Mouse (Mus musculus): ENCODE results near the gene 4930519P11Rik. TPM values are rescaled to one million over a fixed set of nuclear protein-coding genes. Genes with fewer than 3 reads are reported as not detected.

The 4930519P11Rik gene
- polyA plus RNA-seq, 1 experiment from 2014 or later, result 0.67 TPM

- Histone ChIP-seq H3K27me3 (ENCODE audit: control insufficient read depth, insufficient read depth, low read length) (no peaks in the 10 kb centered on the region), H3K27ac (replicated peaks; ENCODE audit: low read depth, low read length) (no peak overlapping the region), H3K4me1 (ENCODE audit: control insufficient read depth, insufficient read depth, low read length) (peaks cover 5% of the 10 kb centered on the region; the same call in 1 of the 2 replicates), H3K9ac (ENCODE audit: low read length) (no peak overlapping the region), H3K4me3 (ENCODE audit: low read depth, low read length) (no peak overlapping the region), H3K36me3 (ENCODE audit: control insufficient read depth, insufficient read depth, low read length) (no peaks in the 10 kb centered on the region), H3K9me3 (ENCODE audit: control insufficient read depth, low read length) (no peaks in the 10 kb centered on the region), H3K4me2 (ENCODE audit: low read depth, severe bottlenecking) (no peak overlapping the region)
- WGBS, result 67% methylated on average over 17 of the region's 17 CpGs
- ATAC-seq (ENCODE audit: insufficient number of reproducible peaks, low FRiP score, low TSS enrichment, low read depth) (no peak), DNase-seq (ENCODE audit: low spot score) (no peak)
Measured at GRCm38 (mm10) chr2:154584931-154585601, 28.2 kb downstream of the 4930519P11Rik start.

GRCm38 (mm10) chr2:154583906-154584872 lies 29.0 kb downstream of the 4930519P11Rik start:
- no peak overlapping the region for H3K9ac ChIP-seq (ENCODE audit: low read length)
- no peak overlapping the region for H3K4me3 ChIP-seq (ENCODE audit: low read depth, low read length)
- H3K27ac ChIP-seq (replicated peaks; ENCODE audit: low read depth, low read length), result no peak overlapping the region
- peaks cover 5% of the 10 kb centered on the region; the same call in 1 of the 2 replicates for H3K4me1 ChIP-seq (ENCODE audit: control insufficient read depth, insufficient read depth, low read length)
- ATAC-seq (ENCODE audit: insufficient number of reproducible peaks, low FRiP score, low TSS enrichment, low read depth), result no peak
- no peaks in the 10 kb centered on the region for H3K36me3 ChIP-seq (ENCODE audit: control insufficient read depth, insufficient read depth, low read length)
- H3K9me3 ChIP-seq (ENCODE audit: control insufficient read depth, low read length), result no peaks in the 10 kb centered on the region
- DNase-seq (ENCODE audit: low spot score), result no peak
- H3K27me3 ChIP-seq (ENCODE audit: control insufficient read depth, insufficient read depth, low read length), result no peaks in the 10 kb centered on the region
- no peak overlapping the region for H3K4me2 ChIP-seq (ENCODE audit: low read depth, severe bottlenecking)
- WGBS, result 68% methylated on average over 15 of the region's 15 CpGs

DNA sequence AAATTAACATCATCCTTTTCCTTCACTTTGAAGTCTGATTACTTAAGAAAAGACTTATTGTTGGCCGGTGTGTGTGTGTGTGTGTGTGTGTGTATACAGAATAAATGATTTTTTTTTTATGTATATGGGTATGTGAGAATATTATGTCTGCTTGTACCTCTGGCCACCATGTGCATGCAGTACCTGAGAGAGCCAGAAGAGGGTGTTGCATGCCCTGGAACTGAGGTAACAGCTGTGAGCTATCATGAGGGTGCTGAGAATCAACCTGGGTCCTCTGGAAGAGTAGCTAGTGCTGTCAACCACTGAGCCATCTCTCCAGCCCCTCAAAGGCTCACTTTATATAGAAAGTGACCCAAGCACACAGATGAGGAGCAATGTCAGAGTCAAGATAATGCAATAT lies 31.8 kb downstream of the 4930519P11Rik start:
- 90% methylated on average over 1 of the region's 1 CpGs for WGBS
- Histone ChIP-seq H3K27me3 (ENCODE audit: control insufficient read depth, insufficient read depth, low read length) (no peaks in the 10 kb centered on the region), H3K36me3 (ENCODE audit: control insufficient read depth, insufficient read depth, low read length) (no peaks in the 10 kb centered on the region), H3K4me2 (ENCODE audit: low read depth, severe bottlenecking) (no peak overlapping the region), H3K27ac (replicated peaks; ENCODE audit: low read depth, low read length) (no peak overlapping the region), H3K4me3 (ENCODE audit: low read depth, low read length) (no peak overlapping the region), H3K4me1 (ENCODE audit: control insufficient read depth, insufficient read depth, low read length) (peaks cover 5% of the 10 kb centered on the region), H3K9ac (ENCODE audit: low read length) (no peak overlapping the region), H3K9me3 (ENCODE audit: control insufficient read depth, low read length) (no peaks in the 10 kb centered on the region)
- ATAC-seq (ENCODE audit: insufficient number of reproducible peaks, low FRiP score, low TSS enrichment, low read depth) (no peak), DNase-seq (ENCODE audit: low spot score) (no peak)

GRCm38 (mm10) chr2:154580586-154580985 lies 32.7 kb downstream of the 4930519P11Rik start:
- Histone ChIP-seq H3K9me3 (ENCODE audit: control insufficient read depth, low read length) (no peaks in the 10 kb centered on the region), H3K4me2 (ENCODE audit: low read depth, severe bottlenecking) (no peak overlapping the region), H3K9ac (ENCODE audit: low read length) (no peak overlapping the region), H3K4me1 (ENCODE audit: control insufficient read depth, insufficient read depth, low read length) (peaks cover 1% of the 10 kb centered on the region), H3K27me3 (ENCODE audit: control insufficient read depth, insufficient read depth, low read length) (no peaks in the 10 kb centered on the region), H3K27ac (replicated peaks; ENCODE audit: low read depth, low read length) (no peak overlapping the region), H3K4me3 (ENCODE audit: low read depth, low read length) (no peak overlapping the region), H3K36me3 (ENCODE audit: control insufficient read depth, insufficient read depth, low read length) (no peaks in the 10 kb centered on the region)
- 90% methylated on average over 8 of the region's 8 CpGs for WGBS
- DNase-seq (ENCODE audit: low spot score), result no peak
- ATAC-seq (ENCODE audit: insufficient number of reproducible peaks, low FRiP score, low TSS enrichment, low read depth), result no peak

DNA sequence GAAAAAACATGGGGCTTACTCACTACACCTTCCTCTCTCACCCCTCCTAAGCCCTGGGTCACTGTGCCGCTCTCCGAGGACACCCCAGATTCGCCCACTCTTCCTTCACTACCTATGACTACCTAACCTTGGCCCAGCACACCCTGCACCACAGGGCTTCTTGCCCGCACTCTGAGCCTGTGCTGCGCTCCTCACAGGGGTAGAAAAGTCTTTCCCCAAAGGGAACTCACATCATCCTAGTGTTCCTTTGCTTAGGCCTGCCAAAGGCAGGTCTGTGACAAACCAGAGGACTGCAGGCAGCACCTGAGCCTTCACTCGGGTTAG lies 35.5 kb downstream of the 4930519P11Rik start:
- H3K36me3 ChIP-seq (ENCODE audit: control insufficient read depth, insufficient read depth, low read length), result no peaks in the 10 kb centered on the region
- H3K4me3 ChIP-seq (ENCODE audit: low read depth, low read length), result no peak overlapping the region
- DNase-seq (ENCODE audit: low spot score) (no peak), ATAC-seq (ENCODE audit: insufficient number of reproducible peaks, low FRiP score, low TSS enrichment, low read depth) (no peak)
- 91% methylated on average over 6 of the region's 6 CpGs for WGBS
- H3K4me2 ChIP-seq (ENCODE audit: low read depth, severe bottlenecking), result no peak overlapping the region
- H3K9me3 ChIP-seq (ENCODE audit: control insufficient read depth, low read length), result no peaks in the 10 kb centered on the region
- no peak overlapping the region for H3K27ac ChIP-seq (replicated peaks; ENCODE audit: low read depth, low read length)
- no peak overlapping the region for H3K9ac ChIP-seq (ENCODE audit: low read length)
- no peaks in the 10 kb centered on the region for H3K27me3 ChIP-seq (ENCODE audit: control insufficient read depth, insufficient read depth, low read length)
- no peaks in the 10 kb centered on the region; the same call in 1 of the 2 replicates for H3K4me1 ChIP-seq (ENCODE audit: control insufficient read depth, insufficient read depth, low read length)

DNA sequence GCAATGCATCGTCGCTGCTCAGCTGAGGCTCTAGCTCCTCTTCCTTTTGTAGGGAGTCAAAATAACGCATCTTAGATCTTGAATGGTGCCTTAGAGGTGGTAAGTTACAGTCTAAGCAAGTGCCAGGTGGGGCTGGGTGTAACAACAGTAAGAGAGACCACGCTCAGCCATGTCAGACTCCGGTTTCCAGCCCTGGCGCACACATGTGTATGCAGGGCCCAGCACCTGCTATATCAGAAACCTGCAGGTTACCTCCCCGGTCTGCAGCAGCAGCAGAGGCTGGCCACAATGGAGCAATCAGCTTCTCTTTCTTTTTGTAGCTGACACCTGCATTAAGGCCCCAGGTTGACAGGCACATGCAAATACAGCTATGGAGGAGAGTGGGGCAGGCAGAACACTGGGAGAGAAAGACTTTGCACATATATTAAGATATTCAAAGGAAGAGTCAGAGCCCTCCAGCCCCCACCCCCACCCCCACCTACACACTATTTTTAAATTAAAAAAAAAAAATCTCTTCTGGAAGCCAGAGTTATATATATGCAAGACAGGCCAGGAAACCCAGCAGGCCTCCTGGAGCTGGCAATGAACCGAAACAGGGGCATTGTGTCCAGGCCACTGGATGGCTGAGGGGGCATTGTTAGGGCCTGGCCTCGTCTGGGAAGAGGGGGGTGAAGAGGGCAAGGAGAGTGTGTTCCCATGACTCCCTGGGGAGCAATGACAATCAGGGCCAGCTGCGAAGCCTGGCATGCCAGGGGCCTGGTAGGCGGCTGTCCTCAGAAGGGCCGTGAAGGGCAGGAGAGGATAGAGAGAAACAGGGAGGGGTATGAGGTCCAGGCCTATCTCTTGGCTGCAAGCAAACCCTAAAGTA lies 36.1 kb downstream of the 4930519P11Rik start:
- DNase-seq (ENCODE audit: low spot score) (no peak), ATAC-seq (ENCODE audit: insufficient number of reproducible peaks, low FRiP score, low TSS enrichment, low read depth) (no peak)
- H3K36me3 ChIP-seq (ENCODE audit: control insufficient read depth, insufficient read depth, low read length), result no peaks in the 10 kb centered on the region
- no peaks in the 10 kb centered on the region for H3K27me3 ChIP-seq (ENCODE audit: control insufficient read depth, insufficient read depth, low read length)
- H3K4me3 ChIP-seq (ENCODE audit: low read depth, low read length), result no peak overlapping the region
- H3K4me2 ChIP-seq (ENCODE audit: low read depth, severe bottlenecking), result no peak overlapping the region
- 0 out of 2 replicates have a peak overlapping the region, but pooled peaks have one; percentile 14 for H3K27ac ChIP-seq (replicated peaks; ENCODE audit: low read depth, low read length)
- H3K9me3 ChIP-seq (ENCODE audit: control insufficient read depth, low read length), result no peaks in the 10 kb centered on the region
- peak overlapping the region; percentile 17; the same call in 1 of the 2 replicates for H3K9ac ChIP-seq (ENCODE audit: low read length)
- no peaks in the 10 kb centered on the region; the same call in 1 of the 2 replicates for H3K4me1 ChIP-seq (ENCODE audit: control insufficient read depth, insufficient read depth, low read length)
- WGBS, result 56% methylated on average over 12 of the region's 12 CpGs

- no peak overlapping the region for H3K27ac ChIP-seq (replicated peaks; ENCODE audit: low read depth, low read length)
- H3K4me1 ChIP-seq (ENCODE audit: control insufficient read depth, insufficient read depth, low read length), result no peaks in the 10 kb centered on the region; the same call in 1 of the 2 replicates
- H3K4me3 ChIP-seq (ENCODE audit: low read depth, low read length), result no peak overlapping the region
- DNase-seq (ENCODE audit: low spot score), result no peak
- H3K27me3 ChIP-seq (ENCODE audit: control insufficient read depth, insufficient read depth, low read length), result no peaks in the 10 kb centered on the region
- WGBS, result 81% methylated on average over 7 of the region's 7 CpGs
- no peak overlapping the region for H3K4me2 ChIP-seq (ENCODE audit: low read depth, severe bottlenecking)
- no peak for ATAC-seq (ENCODE audit: insufficient number of reproducible peaks, low FRiP score, low TSS enrichment, low read depth)
- H3K9ac ChIP-seq (ENCODE audit: low read length), result no peak overlapping the region
- H3K36me3 ChIP-seq (ENCODE audit: control insufficient read depth, insufficient read depth, low read length), result no peaks in the 10 kb centered on the region
- H3K9me3 ChIP-seq (ENCODE audit: control insufficient read depth, low read length), result no peaks in the 10 kb centered on the region
Measured at GRCm38 (mm10) chr2:154574271-154574670, 39.0 kb downstream of the 4930519P11Rik start.

- Histone ChIP-seq H3K4me2 (ENCODE audit: low read depth, severe bottlenecking) (no peak overlapping the region), H3K27me3 (ENCODE audit: control insufficient read depth, insufficient read depth, low read length) (no peaks in the 10 kb centered on the region), H3K4me1 (ENCODE audit: control insufficient read depth, insufficient read depth, low read length) (peaks cover 9% of the 10 kb centered on the region), H3K4me3 (ENCODE audit: low read depth, low read length) (no peak overlapping the region), H3K27ac (replicated peaks; ENCODE audit: low read depth, low read length) (no peak overlapping the region), H3K9me3 (ENCODE audit: control insufficient read depth, low read length) (no peaks in the 10 kb centered on the region), H3K9ac (ENCODE audit: low read length) (no peak overlapping the region), H3K36me3 (ENCODE audit: control insufficient read depth, insufficient read depth, low read length) (no peaks in the 10 kb centered on the region)
- ATAC-seq (ENCODE audit: insufficient number of reproducible peaks, low FRiP score, low TSS enrichment, low read depth) (no peak), DNase-seq (ENCODE audit: low spot score) (no peak)
- 84% methylated on average over 3 of the region's 3 CpGs for WGBS
Measured at GRCm38 (mm10) chr2:154572996-154573395, 40.2 kb downstream of the 4930519P11Rik start.
